Mouse (Mus musculus): ENCODE results near the gene Asb5.
"Not testable (repeated sequence)": the region's sequence is repeated elsewhere in the genome, so short reads cannot be mapped to it uniquely, and the experiment has no call there.

The Asb5 gene

DNA sequence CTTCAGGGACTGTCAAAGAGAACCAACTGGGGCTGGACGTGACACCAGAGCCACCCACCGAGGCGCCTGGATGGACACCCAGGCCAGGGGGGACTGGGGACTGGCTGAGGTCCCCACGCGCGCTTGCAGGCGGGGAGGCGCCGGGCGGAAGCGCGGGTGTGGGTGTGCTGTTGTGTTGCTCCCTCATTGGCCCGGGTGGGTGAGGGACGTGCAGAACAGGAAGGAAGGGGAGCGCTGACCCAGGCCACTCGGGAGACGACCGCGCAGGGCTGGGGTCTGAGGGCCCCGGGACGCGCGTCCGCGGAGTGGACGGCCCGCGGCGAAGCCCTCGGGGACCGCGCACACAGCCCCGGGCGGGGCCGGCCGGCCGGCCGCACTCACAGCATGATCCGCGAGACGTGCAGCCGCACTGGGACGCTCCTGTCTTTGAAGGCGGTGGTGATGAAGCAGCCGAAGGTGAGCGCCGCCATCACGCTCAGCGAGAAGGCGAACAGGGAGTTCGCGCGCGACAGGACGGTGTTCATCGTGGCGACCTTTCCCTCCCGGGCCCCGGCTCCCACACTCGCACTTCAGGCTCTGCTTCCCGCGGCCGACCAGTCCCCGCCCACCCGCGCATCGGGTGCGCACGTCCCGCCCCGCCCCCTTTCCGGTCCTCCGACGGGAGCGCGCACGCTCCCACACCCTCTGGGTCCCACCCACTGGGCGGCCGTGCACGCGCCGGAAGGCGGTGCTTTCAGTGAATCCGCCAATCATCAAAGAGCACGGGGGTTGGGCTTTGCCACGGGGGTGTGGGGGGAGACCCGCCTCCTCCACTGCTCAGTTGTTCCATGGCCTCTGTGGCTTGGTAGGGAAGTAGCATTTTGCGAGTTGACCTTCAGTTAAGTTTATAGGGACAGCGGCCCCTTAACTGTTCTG is at the start of gene Asb5, which contains the start of gene Spcs3:
Asb5 (plus strand) TSS at position 199 of the 915 bp plus-strand sequence.
Spcs3 (minus strand) TSS at position 617 of the 915 bp plus-strand sequence.
- peak; percentile 93 to 97 for DNase-seq

GRCm38 (mm10) chr8:54486555-54487273 is 42.7 kb upstream of the Asb5 start:
- no peak for DNase-seq

DNA sequence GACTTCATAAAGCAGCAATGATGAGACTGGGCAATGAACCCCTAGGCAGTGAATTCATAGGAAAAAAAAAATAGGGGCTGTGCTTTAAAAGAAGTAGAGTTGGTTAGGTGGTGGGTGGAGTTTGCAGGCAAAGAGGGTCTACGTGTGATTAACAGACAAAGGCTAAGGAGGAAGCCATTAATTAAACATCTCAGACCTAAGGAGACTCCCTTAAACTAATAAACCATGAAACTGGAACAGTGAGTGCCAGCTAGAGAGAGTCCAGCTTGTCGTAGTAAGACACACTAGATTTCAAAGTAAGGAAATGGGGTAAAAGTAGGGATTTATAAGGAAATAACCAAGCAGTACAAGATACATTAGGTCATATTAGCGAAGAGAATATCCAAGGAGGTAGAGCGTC is 40.9 kb upstream of the Asb5 start:
- no peak for DNase-seq

- DNase-seq, result peak in 1 of 2 experiments; percentile 39
Observed at GRCm38 (mm10) chr8:54491057-54491690, 38.2 kb upstream of the Asb5 start.

GRCm38 (mm10) chr8:54491934-54492333 is 37.4 kb upstream of the Asb5 start:
- no peak for DNase-seq

DNA sequence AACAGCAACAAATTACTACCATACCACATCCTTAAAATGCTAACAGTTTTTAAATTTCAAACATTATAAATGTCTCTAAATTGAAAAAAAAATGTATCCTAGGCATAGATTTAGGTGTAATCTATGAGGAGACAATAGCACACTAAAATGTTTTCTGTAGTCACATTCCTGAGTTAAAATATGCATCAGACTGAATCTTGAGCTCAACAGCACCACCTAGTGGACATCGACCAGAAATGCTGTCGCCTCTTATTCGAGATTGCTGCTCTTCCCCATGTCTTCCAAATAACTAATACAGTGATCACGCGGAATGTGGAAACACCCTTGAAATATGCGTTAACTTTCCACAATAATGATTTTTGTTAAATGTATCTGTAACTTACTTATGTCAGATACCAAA is 36.3 kb upstream of the Asb5 start:
- DNase-seq, result peak; percentile 37 to 57

DNA sequence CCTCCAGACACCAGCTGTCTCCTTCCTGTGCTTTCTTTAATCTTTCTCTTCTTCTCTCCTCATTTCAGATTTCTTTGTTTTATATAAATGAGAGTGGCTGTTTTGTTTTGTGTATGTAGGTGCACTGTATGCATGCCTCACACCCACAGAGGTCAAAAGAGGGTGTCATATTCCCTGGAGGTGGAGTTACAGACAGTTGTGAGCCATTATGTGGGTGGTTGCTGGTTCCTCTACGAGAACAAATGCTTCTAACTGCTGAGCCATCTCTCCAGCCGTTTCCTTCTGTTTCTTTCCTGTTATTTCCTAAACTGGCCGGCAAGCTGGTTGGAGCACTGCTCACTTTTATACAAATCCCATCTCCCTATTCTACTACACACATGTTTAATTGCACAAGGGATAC is 35.5 kb upstream of the Asb5 start:
- no peak for DNase-seq

DNA sequence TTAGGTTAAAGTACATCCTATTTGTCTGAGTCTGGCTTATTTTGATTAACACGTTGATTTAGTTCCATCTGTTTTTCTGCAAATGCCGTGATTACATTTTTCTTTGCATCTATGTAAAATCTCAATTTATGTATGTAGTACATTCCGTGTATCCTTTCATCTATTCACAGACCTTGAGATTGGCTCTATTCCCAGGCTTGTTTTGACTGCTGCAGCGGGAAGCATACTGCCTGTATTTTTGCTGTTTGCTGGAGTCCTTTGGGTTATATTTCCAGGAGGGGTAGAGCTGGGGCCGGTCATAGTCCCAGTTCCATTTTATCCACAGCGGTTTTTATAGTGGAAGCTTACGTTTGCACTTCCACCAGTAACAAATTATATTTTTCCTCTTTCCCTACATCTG is 26.3 kb upstream of the Asb5 start:
- no peak for DNase-seq

DNA sequence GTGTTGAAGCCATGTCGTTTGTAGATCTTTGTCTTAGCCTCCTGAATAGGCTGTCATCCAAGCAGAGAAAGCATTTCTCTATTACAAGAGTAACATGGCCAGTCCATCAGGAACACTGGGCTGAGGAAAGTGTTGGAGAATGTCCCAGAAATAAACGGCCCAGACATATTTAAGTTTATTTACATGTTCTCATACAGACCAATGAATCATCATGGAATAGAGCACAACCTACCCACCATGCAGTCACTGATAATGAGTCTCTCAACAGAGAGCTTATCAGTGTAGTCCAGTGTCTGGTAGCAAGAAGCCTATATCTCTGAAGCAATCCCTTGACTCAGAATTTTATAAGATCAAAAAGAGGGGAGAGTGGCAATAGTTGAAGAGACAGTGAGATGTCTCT is 24.3 kb upstream of the Asb5 start:
- no peak for DNase-seq

DNA sequence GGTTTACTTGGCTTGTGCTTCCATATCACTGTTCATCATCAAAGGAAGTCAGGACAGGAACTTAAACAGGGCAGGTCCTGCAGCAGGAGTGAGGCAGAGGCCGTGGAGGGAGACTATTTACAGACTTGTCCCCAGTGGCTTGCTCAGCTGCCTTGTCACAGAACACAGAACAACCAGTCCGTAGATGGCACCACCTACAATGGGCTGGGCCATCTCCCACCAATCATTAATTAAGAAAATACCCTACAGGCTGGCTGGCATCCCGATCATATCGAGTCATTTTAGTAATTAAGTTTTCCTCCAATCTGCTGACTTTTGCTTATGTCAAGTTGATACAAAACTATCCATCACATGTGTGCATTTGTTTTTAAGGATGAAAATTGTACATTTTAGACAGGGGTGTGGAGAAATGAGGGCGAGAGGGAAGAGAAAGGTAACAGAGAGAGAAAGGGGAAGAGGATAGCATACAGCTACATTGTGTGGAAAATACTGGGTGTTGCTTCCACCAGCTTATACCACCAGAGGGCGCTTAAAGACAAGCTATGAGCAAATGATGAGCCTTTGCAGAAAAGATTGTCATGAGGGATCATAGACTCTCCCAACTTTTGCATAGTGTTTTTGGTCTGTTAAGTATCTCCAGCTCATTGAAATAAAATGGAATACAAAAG is 21.8 kb upstream of the Asb5 start:
- DNase-seq, result peak; percentile 67 to 85

- DNase-seq, result no peak
Observed at GRCm38 (mm10) chr8:54508096-54508456, 21.3 kb upstream of the Asb5 start.

DNA sequence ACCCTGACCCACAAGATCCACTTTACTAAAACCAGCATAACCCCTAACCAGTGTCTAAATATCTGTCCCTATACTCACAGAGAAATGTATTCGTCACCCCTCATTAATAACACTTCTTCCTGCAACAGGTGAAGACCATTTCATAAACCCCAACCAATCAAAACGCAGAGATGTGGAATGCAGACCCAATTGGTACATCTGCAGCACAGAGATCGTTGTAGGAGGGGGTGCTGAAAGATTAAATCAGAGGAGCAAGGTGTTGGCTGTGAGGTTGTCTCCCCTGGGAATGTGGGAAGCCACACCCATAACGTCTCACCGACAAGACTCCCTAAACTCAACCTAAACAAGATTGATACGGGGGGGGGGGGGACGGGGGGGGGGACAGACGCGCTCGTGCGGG is 20.6 kb upstream of the Asb5 start:
- DNase-seq, result no peak

DNA sequence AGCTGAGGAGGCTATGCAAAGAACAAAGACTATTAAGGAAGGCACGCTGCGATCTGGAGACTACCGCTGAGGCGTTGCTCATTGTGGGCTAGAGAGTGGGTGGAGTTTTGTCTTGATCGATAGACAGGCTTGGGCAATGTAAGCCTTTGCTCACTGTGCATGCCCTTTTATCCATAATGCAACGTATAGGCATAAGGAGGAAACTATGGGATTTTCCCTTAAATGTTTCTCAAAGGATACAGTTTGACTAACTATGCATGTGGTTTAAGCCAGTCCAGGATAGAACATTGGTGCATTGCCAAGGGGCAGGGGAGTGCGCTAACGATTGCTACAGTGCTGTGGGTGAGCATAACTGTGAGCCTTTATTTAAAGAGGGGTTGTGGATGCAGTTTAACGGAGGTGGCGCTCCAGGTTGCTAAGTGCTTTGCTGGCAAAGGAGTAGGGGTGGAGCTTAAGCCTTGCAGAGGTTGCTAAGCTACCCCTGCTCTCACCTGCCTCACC is 20.1 kb upstream of the Asb5 start:
- DNase-seq, result peak in 1 of 2 experiments; percentile 9

DNA sequence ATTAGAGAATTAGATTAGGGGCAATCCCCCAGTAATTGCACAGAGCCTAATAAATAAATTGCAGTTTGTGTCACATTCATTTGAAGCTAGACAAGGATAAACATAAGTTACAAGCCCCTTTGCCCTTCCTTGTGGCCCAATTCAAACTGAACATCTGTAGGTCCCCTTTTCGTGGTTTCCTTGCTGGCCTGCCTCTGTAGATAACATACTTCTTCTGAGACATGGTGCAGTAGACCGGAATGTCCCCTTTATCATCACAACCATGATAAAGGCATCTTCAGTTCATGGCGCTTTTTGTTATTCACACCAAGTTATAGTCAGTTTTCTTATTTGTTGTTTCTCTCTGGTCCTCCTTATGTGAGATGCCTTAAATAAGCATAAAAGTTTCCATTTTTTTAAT is 17.6 kb upstream of the Asb5 start:
- no peak for DNase-seq

DNA sequence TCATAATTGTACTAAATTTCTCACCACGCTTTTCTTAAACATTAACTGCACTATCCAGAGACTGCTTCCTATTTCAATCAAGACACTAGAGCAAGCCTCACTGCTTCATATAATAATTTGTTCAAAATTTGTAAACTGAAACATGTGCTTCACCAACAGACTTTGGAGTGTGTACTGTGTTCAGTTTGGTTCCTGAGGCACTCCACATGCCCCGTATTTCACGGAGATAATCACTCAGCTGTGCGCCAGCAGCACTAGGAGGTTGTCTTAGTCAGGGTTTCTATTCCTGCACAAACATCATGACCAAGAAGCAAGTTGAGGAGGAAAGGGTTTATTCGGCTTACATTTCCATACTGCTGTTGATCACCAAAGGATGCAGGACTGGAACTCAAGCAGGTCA is 17.2 kb upstream of the Asb5 start:
- DNase-seq, result not testable (repeated sequence)

DNA sequence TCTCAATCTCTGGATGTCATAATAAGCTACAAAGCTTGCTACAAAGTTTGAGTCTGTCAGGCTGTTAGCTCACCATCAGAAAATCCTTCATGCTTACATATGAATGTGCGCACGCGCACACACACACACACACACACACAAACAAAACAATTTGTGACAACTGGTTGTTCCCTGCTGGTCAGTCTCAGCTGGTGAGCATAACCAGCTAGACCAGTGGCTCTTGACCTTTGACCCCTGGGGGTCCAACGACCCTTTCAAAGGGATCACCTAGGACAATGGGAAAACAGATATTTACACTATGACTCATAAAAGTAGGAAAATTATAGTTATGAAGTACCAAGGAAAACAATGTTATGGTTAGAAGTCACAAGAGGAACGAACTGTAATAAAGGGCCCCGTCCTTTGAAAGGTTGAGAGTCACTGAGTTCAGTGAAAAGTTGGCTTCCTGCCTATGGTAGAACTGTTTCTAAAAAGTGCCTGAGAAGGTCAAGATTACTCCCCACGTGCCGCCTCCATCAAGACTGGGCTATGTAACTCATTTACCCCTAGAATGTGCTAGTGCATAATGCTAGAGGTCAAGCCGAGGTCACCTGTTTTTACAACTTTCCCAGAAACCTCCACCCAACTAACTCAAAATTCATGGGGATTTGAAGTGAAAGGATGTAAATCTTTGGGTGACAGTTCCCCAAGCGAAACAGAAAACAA is 10.5 kb upstream of the Asb5 start:
- no peak for DNase-seq

GRCm38 (mm10) chr8:54520516-54520915 is 8.9 kb upstream of the Asb5 start:
- no peak for DNase-seq

GRCm38 (mm10) chr8:54525606-54526005 is 3.8 kb upstream of the Asb5 start:
- no peak for DNase-seq

DNA sequence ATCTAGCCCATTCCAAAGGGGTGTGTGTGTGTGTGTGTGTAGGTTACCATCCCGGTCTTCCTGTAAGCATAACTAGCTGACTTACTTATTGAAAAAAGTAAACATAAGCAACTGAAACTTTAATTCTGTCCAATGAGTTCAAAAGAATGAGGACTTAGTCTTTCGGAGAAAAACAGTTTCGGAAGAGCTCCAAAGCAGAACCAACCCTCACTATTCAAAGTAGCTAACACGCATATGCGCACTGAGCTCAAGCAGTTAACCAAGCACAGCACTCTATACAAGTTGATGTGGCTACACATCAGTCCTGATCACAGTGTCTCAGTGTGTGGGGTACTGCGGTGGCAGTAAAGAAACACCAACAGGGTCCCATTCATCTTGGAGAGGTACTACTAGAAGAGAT is 2.7 kb upstream of the Asb5 start:
- no peak for DNase-seq

- no peak for DNase-seq
Observed at GRCm38 (mm10) chr8:54528571-54528970, 809 bp upstream of the Asb5 start.

DNA sequence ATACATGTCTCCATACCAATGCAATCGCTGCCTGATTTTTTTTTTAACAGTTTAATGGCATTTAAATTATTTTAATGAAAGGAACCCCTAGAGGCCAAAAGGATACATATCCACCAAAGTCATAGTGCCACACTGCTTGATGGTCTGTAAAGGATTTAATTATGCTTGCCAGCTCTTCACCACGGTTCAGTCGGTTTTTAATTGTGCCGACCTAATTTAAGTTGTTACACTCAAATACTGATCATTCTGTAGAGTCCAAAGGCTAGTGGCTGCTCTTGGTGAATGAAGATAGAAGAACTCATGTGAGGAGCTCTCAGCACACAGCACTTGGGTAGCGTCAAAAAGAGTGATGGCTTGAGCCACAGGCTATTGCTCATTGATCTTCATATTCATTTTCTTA is 5.8 kb downstream of the Asb5 start:
- DNase-seq, result no peak

- DNase-seq, result no peak
Observed at GRCm38 (mm10) chr8:54537285-54537684, 7.9 kb downstream of the Asb5 start.

All from cerebellum, postnatal 36 days (tissue).